Mouse (Mus musculus): Measurements from ENCODE around the gene Rnps1.
"Not testable (repeated sequence)": the region's sequence is repeated elsewhere in the genome, so short reads cannot be mapped to it uniquely, and the experiment has no call there.

The Rnps1 gene

GRCm38 (mm10) chr17:24429201-24429983 lies 15.0 kb downstream of the Rnps1 start:
- no peak for DNase-seq (ENCODE audit: low spot score)

GRCm38 (mm10) chr17:24437016-24437415 lies 22.7 kb downstream of the Rnps1 start:
- no peak for DNase-seq (ENCODE audit: low spot score)

- no peak for DNase-seq (ENCODE audit: low spot score)
These were observed 26.0 kb downstream of the Rnps1 start for GRCm38 (mm10) chr17:24440377-24440776.

GRCm38 (mm10) chr17:24441148-24441547 lies 26.8 kb downstream of the Rnps1 start:
- DNase-seq (ENCODE audit: low spot score), result no peak

- no peak for DNase-seq (ENCODE audit: low spot score)
These were observed 27.7 kb downstream of the Rnps1 start for GRCm38 (mm10) chr17:24442107-24442506.

DNA sequence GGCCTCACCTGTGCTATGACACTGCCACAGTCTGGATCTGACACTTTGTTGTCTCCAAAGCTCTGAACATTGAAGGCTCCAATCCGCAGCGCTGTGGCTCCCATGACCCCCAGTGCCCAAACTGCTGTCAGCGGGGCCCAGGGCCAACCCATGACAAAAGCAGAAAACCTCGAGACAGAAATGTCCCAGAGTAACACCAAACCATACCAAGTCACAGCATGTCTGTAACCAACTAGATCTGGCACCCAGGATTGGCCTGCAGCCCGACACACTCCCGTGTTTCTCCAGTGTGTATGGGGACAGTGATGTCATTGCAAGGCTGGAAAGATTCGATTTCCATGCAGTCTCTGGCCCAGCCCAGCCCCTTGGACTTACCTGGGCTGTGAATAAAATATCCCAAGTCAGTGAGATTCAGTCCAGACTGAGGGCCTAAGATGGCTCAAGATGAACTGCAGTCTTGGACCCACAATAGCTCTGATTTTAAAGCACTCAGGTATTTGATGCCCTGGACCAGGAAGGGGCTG lies 28.3 kb downstream of the Rnps1 start, which contains the start of gene Dnase1l2:
Gene Dnase1l2, minus strand, starts transcription at position 474 of the 524 bp plus-strand sequence.
- DNase-seq (ENCODE audit: low spot score), result no peak

DNA sequence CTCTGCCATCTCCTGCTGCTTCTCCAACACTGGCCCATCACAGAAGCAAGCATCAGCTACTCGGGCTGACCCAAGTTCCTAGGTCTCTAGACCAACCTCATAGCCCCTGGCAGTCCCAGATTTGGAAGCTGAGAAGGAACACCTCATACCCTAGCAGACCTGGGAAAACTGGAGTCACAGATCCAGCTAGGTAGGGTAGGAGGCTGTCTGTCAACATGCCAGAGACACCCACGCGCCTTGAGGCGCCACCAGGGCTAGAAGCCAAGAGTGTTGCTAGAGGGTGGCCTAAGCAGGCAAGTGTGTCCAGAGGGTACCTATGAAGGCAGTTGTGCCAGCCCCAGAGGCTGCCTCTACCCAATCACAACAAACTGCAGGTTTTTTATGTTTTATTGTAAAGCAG lies 29.0 kb downstream of the Rnps1 start:
- DNase-seq (ENCODE audit: low spot score), result no peak

- no peak for DNase-seq (ENCODE audit: low spot score)
These were observed 32.2 kb downstream of the Rnps1 start for GRCm38 (mm10) chr17:24446590-24446989.

DNA sequence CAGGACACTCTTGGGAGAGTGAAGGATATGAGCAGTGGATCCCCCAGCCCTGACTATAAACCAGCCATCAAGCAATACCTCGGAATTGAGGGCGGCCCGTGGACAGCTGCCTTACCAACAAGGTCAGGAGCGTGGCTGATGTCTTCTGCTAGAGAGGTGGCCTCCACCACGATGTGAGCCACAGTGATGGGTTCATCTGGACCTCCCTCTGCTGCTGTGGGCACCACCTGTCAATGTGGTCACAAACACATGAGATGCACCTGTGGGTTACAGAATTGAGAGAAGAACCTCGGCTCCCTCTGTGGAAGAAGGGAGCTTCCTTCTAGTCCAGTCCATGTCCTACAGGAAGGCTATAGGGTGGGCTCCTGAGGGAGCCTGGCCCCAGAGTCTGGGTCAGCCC lies 35.1 kb downstream of the Rnps1 start:
- no peak for DNase-seq (ENCODE audit: low spot score)

DNA sequence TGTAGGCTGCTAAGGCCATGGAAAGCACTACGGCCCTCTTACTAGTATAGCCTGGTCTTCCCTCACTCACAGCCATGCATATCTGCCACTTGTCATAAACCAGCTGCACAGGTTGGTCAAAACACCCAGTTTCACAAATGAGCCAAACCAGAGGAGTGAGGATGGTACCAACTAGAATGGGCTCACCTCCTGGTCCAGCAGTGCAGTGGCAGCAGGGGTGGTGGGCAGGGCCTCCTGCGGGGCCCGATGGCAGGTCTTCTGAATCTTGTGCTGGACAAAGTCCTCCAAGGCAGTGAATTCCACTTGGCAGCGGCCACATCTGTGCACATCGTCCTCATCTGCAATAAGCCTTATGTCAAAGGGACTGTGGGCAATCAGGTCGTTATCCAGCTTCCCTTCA lies 36.9 kb downstream of the Rnps1 start:
- no peak for DNase-seq (ENCODE audit: low spot score)

GRCm38 (mm10) chr17:24453372-24453771 lies 39.0 kb downstream of the Rnps1 start:
- DNase-seq (ENCODE audit: low spot score), result no peak

DNA sequence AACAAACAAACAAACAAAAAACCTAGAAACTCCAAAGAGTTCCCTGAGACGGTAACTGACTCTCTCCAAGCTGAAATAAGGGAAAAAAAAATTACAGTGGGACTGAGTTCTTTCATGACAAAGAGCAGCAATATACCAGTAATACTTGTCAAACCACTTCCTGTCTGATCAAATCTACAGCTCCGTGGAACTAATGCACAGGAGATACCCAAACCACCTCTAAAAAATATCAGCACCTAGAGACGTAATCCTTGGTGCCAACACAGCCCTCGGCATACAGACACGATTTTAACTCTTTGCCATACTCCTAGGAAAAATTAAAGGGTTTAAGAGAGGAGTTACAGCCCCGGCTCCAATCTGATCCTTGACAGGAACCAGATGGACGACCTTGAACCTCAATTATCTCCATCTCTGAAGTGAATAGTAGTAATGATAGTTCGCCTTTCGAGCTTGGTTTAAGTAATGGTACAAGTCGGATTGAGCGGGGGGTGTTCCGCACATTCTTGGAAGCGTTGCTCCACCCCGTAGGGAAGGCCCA lies 39.9 kb downstream of the Rnps1 start:
- no peak for DNase-seq (ENCODE audit: low spot score)

DNA sequence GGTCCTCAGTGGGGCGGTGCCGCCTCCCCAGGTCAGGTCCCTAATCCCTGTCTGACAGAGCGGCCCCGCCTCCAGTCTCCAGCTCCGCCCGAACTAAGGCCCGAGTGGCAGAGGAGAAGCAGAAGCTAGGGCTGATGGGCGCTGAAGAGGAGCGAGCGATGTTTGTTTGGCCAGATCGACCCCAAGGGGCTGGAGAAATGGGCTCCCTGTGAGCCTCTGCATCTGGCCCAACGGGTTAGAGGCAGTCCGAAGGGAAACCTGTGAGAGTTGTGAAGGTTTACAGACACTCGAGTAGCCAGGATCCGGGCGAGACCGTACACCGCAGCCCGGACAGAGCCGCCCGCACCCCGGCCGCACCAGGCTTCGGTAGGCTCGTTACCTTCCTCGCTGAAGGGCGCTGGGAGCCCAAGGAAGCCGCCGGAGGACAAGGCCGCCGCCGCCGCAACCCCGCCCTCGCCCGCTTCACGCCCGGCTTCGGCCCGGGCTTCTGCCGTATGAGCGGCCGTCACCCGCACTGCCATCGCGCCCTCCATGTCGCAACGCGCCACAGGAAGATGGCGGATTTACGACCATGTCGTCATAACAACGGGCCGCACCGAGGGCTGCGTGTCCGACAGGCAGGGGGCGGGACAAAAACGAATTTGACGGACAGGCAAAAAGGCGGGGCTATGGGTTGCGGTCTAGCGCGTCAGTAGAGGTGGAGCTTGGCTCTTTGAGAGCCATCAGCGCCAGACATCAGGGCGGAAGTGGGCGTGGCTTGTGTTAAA lies 40.6 kb downstream of the Rnps1 start:
- DNase-seq (ENCODE audit: low spot score), result peak; percentile 99

DNA sequence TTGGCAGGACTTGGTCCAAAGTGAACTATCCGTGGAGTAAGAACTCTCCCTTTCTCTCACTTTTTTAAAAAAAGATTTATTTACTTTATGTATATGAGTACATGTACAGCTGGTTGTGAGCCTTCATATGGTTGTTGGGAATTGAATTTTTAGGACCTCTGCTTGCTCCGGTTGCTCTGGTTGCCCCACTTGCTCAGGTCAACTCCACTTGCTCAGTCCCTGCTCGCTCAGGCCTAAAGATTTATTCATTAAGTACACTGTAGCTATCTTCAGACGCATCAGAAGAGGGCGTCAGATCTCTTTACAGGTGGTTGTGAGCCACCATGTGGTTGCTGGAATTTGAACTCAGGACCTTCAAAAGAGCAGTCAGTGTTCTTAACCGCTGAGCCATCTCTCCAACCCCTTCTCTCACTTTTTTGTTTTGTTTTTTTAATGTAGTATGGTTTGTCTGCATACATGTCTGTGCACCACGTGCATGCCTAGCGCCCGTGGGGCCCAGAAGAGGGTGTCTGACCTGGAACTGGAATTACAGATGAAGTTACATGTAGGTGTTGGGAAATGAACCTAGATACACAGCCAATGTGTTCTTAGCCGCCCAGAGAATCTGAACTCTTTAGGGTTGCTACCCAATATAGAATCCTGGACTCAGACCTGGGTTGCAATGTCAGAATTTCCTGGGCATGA lies 41.3 kb downstream of the Rnps1 start:
- not testable (repeated sequence) for DNase-seq (ENCODE audit: low spot score)

- DNase-seq (ENCODE audit: low spot score), result no peak
These were observed 47.2 kb downstream of the Rnps1 start for GRCm38 (mm10) chr17:24461580-24461979.

GRCm38 (mm10) chr17:24462932-24463331 lies 48.6 kb downstream of the Rnps1 start:
- DNase-seq (ENCODE audit: low spot score), result no peak

- no peak for DNase-seq (ENCODE audit: low spot score)
These were observed 49.2 kb downstream of the Rnps1 start for GRCm38 (mm10) chr17:24463374-24464133.

GRCm38 (mm10) chr17:24468636-24469246 lies 54.4 kb downstream of the Rnps1 start:
- no peak for DNase-seq (ENCODE audit: low spot score)

GRCm38 (mm10) chr17:24469336-24469909 lies 55.1 kb downstream of the Rnps1 start:
- DNase-seq (ENCODE audit: low spot score), result no peak

GRCm38 (mm10) chr17:24469910-24470602 lies 55.7 kb downstream of the Rnps1 start, which contains the start of the genes E4f1 and Pgp:
Gene E4f1, minus strand, starts transcription at chr17:24470313.
Gene Pgp, plus strand, starts transcription at chr17:24470392.
- DNase-seq (ENCODE audit: low spot score), result peak; percentile 99

Measured in left cerebral cortex, adult 11 months (tissue).